Mouse (Mus musculus) ovary, postnatal 14 days (tissue): ENCODE measurements around the gene Gstp3.
"Not testable (repeated sequence)": the region's sequence is repeated elsewhere in the genome, so short reads cannot be mapped to it uniquely, and the experiment has no call there.

Experiments used
- DNase-seq: peaks from one replicate; pipeline ENCODE4 v3.0.0; 2022; ENCODE audit warnings: low spot score

Gene Gstp3

DNA sequence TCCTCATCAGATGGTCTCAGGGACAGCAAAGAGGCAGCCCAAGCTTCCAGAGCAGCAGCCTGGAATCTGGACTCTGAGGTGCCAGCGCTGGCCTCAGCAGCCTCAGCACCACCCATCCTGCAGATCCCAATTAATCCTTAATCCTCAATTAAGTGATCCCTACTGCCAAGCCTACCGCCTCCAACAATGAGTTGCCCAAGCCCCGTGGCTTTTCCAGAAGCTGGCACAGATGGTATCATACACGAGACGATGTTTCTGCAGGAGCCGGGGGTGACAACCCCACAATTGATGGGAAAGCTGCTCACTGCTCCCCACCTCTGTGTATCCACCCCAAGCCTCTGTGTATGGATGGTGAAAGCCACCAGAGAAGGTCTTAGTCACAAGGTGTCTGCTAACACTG lies 29.8 kb upstream of the Gstp3 start:
- no peak for DNase-seq

DNA sequence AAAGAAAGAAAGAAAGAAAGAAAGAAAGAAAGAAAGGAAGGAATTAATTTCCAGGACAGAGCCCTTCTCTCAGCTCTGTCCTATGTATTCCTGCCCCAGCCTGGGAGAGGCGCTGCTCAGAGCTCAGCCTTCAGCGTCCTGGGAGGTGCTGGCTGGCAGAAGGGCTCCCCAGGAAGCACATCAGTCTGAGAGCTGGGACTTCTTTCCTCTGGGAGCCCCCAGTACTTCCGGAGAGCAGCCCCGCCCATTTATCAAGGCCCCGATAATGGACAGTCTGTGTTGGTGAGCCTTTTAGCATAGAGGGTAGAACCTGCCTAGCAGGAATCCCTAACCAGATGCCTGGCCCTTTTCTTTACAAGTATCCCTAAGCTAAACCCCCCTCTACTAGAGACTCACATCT lies 28.8 kb upstream of the Gstp3 start:
- DNase-seq: no peak

DNA sequence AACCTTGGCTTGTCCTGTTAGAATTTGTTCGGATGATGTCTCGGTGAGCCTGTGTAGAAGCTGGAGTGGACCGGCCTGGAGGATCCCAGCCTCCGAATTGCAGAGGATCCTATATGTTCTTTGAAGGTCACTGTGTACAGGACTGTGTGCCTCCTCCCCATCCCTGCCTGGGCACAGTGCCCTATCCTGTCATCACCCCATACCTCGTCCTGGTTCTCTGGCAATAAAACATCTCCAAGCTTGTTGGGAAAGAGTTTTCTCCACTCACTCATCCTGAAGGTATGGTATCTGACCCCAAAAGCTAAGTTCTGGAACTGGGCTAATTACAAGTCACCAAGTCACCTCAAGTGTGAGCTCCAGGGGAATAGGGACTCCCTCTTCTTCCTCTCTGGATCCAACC lies 27.7 kb upstream of the Gstp3 start:
- DNase-seq: no peak

- DNase-seq: no peak
These were observed 26.8 kb upstream of the Gstp3 start for GRCm38 (mm10) chr19:4086156-4086555.

- no peak for DNase-seq
These were observed 25.6 kb upstream of the Gstp3 start for GRCm38 (mm10) chr19:4084984-4085383.

GRCm38 (mm10) chr19:4083826-4084225 lies 24.5 kb upstream of the Gstp3 start:
- no peak for DNase-seq

DNA sequence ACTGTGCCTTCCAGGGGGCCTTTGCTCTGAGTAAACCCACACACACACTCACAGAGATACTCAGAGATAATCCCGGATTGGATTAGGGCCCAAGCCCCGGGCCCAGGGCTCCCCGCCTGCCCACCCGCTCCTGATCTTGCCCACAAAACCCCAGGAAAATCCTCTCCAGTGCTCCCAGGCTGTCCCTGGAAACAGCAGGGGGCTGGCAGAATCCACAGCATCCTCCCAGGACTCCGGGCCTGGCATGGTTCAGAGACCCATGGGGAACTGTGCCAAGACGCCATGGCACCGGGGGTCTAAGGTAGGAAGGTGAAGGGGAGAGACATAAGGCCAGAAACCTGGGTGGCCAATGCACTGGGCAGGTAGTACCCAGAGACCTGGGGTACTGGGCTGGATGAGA lies 23.9 kb upstream of the Gstp3 start:
- DNase-seq: no peak

DNA sequence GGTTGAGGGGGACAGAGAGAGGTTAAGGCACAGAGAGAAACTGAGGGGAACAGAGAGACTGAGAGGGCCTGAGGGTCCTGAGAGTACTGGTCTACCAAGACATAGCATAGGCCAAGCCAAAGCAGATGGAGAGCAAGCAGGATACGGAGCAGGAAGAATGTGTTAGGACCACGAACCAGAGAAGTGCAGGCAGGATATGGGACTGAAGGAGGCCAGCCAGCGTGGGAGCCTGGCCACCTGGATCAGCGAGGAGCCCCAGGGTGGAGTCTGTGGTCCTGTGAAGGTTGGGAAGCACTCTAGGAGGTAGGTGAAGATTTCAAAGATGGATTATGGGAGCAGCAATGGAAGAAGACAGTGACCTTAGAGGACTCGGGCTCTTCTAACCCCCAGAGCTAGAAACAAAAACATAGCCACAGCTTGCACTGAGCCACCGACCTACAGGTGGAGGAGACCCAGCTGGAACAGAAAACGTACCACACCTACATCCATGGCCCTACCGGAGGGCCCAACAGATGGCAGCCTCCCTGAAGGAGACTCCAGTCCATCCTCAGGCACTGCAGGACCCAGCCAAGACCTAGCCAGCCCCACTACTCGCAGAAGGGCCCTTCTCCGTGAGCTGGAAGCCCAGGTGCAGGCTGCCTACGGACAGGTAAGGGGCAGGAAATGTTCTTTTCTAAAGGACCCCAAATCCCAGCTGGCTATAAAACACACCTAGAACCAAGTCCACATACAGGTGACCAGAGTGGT lies 23.0 kb upstream of the Gstp3 start:
- DNase-seq: no peak

- no peak for DNase-seq
These were observed 22.0 kb upstream of the Gstp3 start, which contains the start of gene Cabp2 for GRCm38 (mm10) chr19:4081394-4081793. Gene Cabp2, plus strand, starts transcription at chr19:4081578.

GRCm38 (mm10) chr19:4080511-4081009 lies 21.2 kb upstream of the Gstp3 start:
- no peak for DNase-seq

GRCm38 (mm10) chr19:4079594-4079993 lies 20.2 kb upstream of the Gstp3 start:
- no peak for DNase-seq

- DNase-seq: no peak
These were observed 16.2 kb upstream of the Gstp3 start for GRCm38 (mm10) chr19:4075531-4075930.

DNA sequence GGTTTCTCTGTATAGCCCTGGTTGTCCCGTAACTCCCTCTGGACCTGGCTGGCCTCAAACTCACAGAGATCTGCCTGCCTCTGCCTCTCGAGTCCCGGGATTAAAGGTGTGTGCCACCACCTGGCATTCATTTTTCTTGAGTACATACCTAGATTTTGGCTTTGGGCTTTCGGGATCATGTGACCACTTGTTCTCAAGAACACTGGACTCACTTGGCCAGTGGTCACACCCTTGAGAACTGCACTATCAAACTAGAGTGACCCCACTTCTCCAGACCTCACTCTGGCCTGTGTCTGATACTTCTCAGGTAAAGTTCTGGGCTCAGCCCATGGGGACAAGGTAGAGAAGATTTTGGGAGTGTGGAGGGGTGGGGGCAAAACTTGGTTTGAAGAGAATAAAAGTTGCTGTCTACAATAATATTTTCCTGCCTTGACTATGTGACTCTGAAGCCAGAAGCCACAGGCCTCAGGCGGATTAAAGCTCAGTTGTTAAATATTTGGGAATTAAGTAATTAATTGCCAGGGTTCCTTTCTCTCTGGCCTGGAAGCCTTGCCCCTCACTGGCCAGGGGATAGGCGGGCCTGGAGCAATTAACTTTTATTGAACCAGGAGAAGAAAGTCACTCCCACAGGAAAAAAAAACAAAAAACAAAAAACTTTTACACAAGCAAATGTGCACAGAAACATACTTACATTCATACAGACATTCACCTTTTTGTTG lies 13.5 kb upstream of the Gstp3 start:
- no peak for DNase-seq

- DNase-seq: no peak
These were observed 12.0 kb upstream of the Gstp3 start for GRCm38 (mm10) chr19:4071406-4071805.

DNA sequence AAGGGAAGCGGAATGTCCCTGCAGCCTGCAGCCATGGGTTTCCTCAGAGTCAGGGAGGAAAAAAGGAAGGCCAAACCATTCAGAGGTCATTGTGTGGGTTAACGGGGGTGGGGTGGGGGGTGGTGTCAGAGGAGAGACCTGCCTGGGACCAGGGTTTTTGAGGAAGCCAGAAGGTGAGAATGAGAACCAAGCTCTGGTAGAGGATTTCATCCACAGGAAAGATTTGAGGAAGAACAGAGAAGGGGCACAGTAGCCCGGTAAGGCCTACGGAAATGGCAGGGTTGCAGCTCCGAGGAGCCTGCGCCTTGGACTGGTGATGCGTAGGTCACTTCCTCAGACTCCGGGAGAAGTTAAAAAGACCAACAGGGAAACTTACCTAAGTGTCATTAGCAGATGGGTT lies 11.4 kb upstream of the Gstp3 start:
- no peak for DNase-seq

DNA sequence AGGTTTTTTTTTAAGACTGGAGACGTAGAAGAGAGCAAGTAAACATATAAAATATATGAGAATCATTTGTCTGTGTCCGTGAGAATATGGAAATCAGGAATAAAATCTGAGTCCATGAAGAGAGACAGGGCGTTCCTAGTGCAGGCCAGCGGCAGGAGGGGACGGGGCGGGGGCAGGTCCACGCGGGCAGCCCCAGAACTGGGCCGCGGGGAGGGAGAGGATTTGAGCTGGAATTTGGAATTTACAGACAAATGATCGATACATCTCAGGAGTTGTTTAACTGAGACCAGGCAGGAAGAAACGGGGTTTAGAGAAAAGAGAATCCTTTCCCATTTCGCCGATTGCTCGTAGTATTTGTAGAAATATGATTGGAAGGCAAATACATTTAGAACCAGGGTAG lies 10.9 kb upstream of the Gstp3 start:
- no peak for DNase-seq

GRCm38 (mm10) chr19:4068717-4069410 lies 9.5 kb upstream of the Gstp3 start:
- no peak for DNase-seq

DNA sequence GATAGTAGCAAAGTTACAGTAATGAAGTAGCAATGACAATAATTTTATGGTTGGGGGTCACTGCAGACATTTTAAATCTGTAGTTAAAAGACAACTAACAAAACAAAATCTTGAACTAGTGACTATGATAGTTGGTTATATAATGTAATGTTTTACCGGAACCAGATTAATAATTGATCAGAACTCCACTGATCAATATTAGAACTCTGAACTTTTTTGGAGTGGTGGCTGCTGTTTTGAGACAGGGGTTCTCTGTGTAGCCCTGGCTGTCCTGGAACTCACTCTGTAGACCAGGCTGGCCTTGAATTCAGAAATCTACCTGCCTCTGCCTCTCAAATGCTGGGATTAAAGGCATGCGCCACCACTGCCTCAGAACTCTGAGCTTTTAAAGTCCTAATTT lies 8.9 kb upstream of the Gstp3 start:
- not testable (repeated sequence) for DNase-seq

GRCm38 (mm10) chr19:4066877-4067276 lies 7.5 kb upstream of the Gstp3 start:
- no peak for DNase-seq

GRCm38 (mm10) chr19:4066280-4066679 lies 6.9 kb upstream of the Gstp3 start:
- no peak for DNase-seq

GRCm38 (mm10) chr19:4064501-4064900 lies 5.1 kb upstream of the Gstp3 start:
- not testable (repeated sequence) for DNase-seq

GRCm38 (mm10) chr19:4063357-4063756 lies 4.0 kb upstream of the Gstp3 start:
- not testable (repeated sequence) for DNase-seq
